Comparison of ENCODE assay signal across 8 mouse cellular contexts in the genomic region with DNA sequence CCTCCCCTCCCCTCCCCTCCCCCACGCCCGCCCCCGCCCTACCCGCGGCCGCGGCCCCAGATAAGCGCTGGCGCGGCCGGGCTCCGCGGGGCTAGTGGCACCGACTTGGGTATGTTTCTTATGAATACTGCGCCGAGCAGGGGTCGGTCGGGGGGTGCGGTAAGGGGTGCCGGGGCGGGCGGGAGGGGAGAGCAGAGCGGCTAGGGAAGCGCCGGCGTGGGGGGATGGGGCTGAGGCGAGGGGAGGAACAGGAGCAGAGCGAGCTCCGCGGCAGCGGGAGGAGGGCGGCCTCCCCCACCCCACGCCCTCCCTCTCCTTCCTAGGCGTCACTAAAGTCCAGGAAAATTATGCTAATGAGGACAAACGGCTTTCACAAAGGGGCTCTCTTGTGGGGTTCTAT. TPM values are rescaled to one million over a fixed set of nuclear protein-coding genes. Genes with fewer than 3 reads are reported as not detected.
DNase-seq lines count a peak whose midpoint lies in the region; ATAC-seq lines count a peak whose summit lies in the region.

No protein-coding gene starts in this region.

- H3K4me1 ChIP-seq in midbrain, embryonic 11.5 days (ENCODE audit: control insufficient read depth, insufficient read depth, low read length), result peaks cover 3% of the 10 kb centered on the region; the same call in 1 of the 2 replicates
- H3K4me1 ChIP-seq in midbrain, embryonic 16.5 days (ENCODE audit: control insufficient read depth, insufficient read depth, low read length), result peaks cover 5% of the 10 kb centered on the region
- peaks cover 15% of the 10 kb centered on the region for H3K4me1 ChIP-seq in hindbrain, embryonic 14.5 days (replicated peaks; ENCODE audit: control insufficient read depth, insufficient read depth, low read length)
- peaks cover 21% of the 10 kb centered on the region for H3K4me1 ChIP-seq in stomach, embryonic 16.5 days (ENCODE audit: control insufficient read depth, insufficient read depth, low read length)

- WGBS in midbrain, embryonic 11.5 days, result 0% methylated on average over 20 of the region's 35 CpGs
- 3% methylated on average over 19 of the region's 35 CpGs for WGBS in midbrain, embryonic 16.5 days
- 0% methylated on average over 10 of the region's 35 CpGs for WGBS in hindbrain, embryonic 14.5 days
- under 1% methylated on average over 17 of the region's 35 CpGs for WGBS in stomach, embryonic 16.5 days

- ATAC-seq in midbrain, embryonic 11.5 days (ENCODE audit: low FRiP score), result no peak
- ATAC-seq in midbrain, embryonic 16.5 days, result no peak
- ATAC-seq in hindbrain, embryonic 14.5 days (ENCODE audit: low FRiP score), result peak; percentile 69
- ATAC-seq in stomach, embryonic 16.5 days (ENCODE audit: insufficient read depth, low FRiP score), result peak; percentile 54
- no peak for ATAC-seq in erythroblast, adult 5-6 weeks (replicated peaks; ENCODE audit: low FRiP score, poor library complexity, severe bottlenecking)

- no peaks in the 10 kb centered on the region for H3K9me3 ChIP-seq in midbrain, embryonic 11.5 days (ENCODE audit: control insufficient read depth, low read length)
- H3K9me3 ChIP-seq in midbrain, embryonic 16.5 days (replicated peaks; ENCODE audit: control insufficient read depth, low read length, poor library complexity, severe bottlenecking), result no peaks in the 10 kb centered on the region
- no peaks in the 10 kb centered on the region for H3K9me3 ChIP-seq in hindbrain, embryonic 14.5 days (ENCODE audit: control insufficient read depth, low read length)
- H3K9me3 ChIP-seq in stomach, embryonic 16.5 days (replicated peaks; ENCODE audit: control insufficient read depth, low read length), result no peaks in the 10 kb centered on the region

- no peak for DNase-seq in midbrain, embryonic 11.5 days (ENCODE audit: low spot score, missing footprints)
- no peak for DNase-seq in hindbrain, embryonic 14.5 days (ENCODE audit: low spot score)
- peak; percentile 49 for DNase-seq in liver
- DNase-seq in c-Kit-positive CD71-positive TER-119-positive erythroid progenitor cells, embryonic 14.5 days (ENCODE audit: low spot score), result no peak
- no peak for DNase-seq in left cerebral cortex, postnatal 14 days (ENCODE audit: low spot score in 2 of 2)

- H3K36me3 ChIP-seq in midbrain, embryonic 11.5 days (ENCODE audit: control insufficient read depth, insufficient read depth, low read length), result no peaks in the 10 kb centered on the region
- no peaks in the 10 kb centered on the region for H3K36me3 ChIP-seq in midbrain, embryonic 16.5 days (ENCODE audit: control insufficient read depth, insufficient read depth, low read length)
- H3K36me3 ChIP-seq in hindbrain, embryonic 14.5 days (replicated peaks; ENCODE audit: control insufficient read depth, insufficient read depth), result no peaks in the 10 kb centered on the region
- H3K36me3 ChIP-seq in stomach, embryonic 16.5 days (ENCODE audit: control insufficient read depth, insufficient read depth, low read length), result no peaks in the 10 kb centered on the region

- no peak overlapping the region for H3K27ac ChIP-seq in midbrain, embryonic 11.5 days (ENCODE audit: low read depth, low read length)
- no peak overlapping the region for H3K27ac ChIP-seq in midbrain, embryonic 16.5 days (ENCODE audit: low read length)
- H3K27ac ChIP-seq in hindbrain, embryonic 14.5 days, result peak overlapping the region; percentile 100
- peak overlapping the region; percentile 98 for H3K27ac ChIP-seq in stomach, embryonic 16.5 days (ENCODE audit: low read length)

- peaks cover 98% of the 10 kb centered on the region for H3K27me3 ChIP-seq in midbrain, embryonic 11.5 days (ENCODE audit: control insufficient read depth, insufficient read depth, low read length)
- peaks cover 82% of the 10 kb centered on the region for H3K27me3 ChIP-seq in midbrain, embryonic 16.5 days (ENCODE audit: control insufficient read depth, insufficient read depth, low read depth, low read length)
- peaks cover 77% of the 10 kb centered on the region for H3K27me3 ChIP-seq in hindbrain, embryonic 14.5 days (ENCODE audit: control insufficient read depth, insufficient read depth, low read length)
- no peaks in the 10 kb centered on the region for H3K27me3 ChIP-seq in stomach, embryonic 16.5 days (ENCODE audit: control insufficient read depth, insufficient read depth, low read length)

- H3K4me3 ChIP-seq in midbrain, embryonic 11.5 days (ENCODE audit: low read depth, low read length), result 0 out of 2 replicates have a peak overlapping the region, but pooled peaks have one; percentile 9
- no peak overlapping the region for H3K4me3 ChIP-seq in midbrain, embryonic 16.5 days (ENCODE audit: low read depth, low read length)
- H3K4me3 ChIP-seq in hindbrain, embryonic 14.5 days (replicated peaks; ENCODE audit: low read length), result peak overlapping the region; percentile 71
- H3K4me3 ChIP-seq in stomach, embryonic 16.5 days (replicated peaks; ENCODE audit: low read length), result peak overlapping the region; percentile 60

- H3K4me2 ChIP-seq in midbrain, embryonic 11.5 days, result no peak overlapping the region
- no peak overlapping the region for H3K4me2 ChIP-seq in midbrain, embryonic 16.5 days (ENCODE audit: low read length)
- peak overlapping the region; percentile 81 for H3K4me2 ChIP-seq in hindbrain, embryonic 14.5 days (replicated peaks)
- peak overlapping the region; percentile 71 for H3K4me2 ChIP-seq in stomach, embryonic 16.5 days (ENCODE audit: low read depth, low read length)

- intact Hi-C loops in left cerebral cortex, postnatal 14 days (cut with DNase I), result no loop called here

- no peak overlapping the region for H3K9ac ChIP-seq in midbrain, embryonic 11.5 days (ENCODE audit: low read length)
- H3K9ac ChIP-seq in midbrain, embryonic 16.5 days (ENCODE audit: low read depth, low read length), result no peak overlapping the region
- H3K9ac ChIP-seq in hindbrain, embryonic 14.5 days, result peak overlapping the region; percentile 99
- peak overlapping the region; percentile 91 for H3K9ac ChIP-seq in stomach, embryonic 16.5 days (ENCODE audit: low read length)

RNA-seq across cellular contexts. Expression of gene 5730596B20Rik, which starts 1.4 kb away (rescaled TPM):
- polyA plus RNA-seq in midbrain, embryonic 11.5 days (2014; fragmentation: Nextera tagmentation; extraction: Ambion mirVana), result not detected in 2 replicates
- not detected in 2 replicates for polyA plus RNA-seq in midbrain, embryonic 16.5 days (2015; fragmentation: Nextera tagmentation; extraction: Ambion mirVana)
- 4.1 and 5.0 TPM in 2 replicates for polyA plus RNA-seq in hindbrain, embryonic 14.5 days (2014; fragmentation: Nextera tagmentation; extraction: Ambion mirVana)
- polyA plus RNA-seq in stomach, embryonic 16.5 days (2015; fragmentation: Nextera tagmentation; extraction: Ambion mirVana), result 2.1 and 2.6 TPM in 2 replicates
- total RNA-seq in erythroblast, adult 5-6 weeks (2015; ENCODE audit: low replicate concordance), result not detected in 2 replicates
- not detected in 2 replicates for total RNA-seq in erythroblast, adult 5-6 weeks (2017; ENCODE audit: low replicate concordance)
- not detected for total RNA-seq in left cerebral cortex, postnatal 14 days (2021)

RNA-seq across cellular contexts. Expression of gene Hoxa2, which starts 11.2 kb away (rescaled TPM):
- 0.14 and 0.26 TPM in 2 replicates for polyA plus RNA-seq in midbrain, embryonic 11.5 days (2014; fragmentation: Nextera tagmentation; extraction: Ambion mirVana)
- 0.10 and 0.22 TPM in 2 replicates for polyA plus RNA-seq in midbrain, embryonic 16.5 days (2015; fragmentation: Nextera tagmentation; extraction: Ambion mirVana)
- polyA plus RNA-seq in hindbrain, embryonic 14.5 days (2014; fragmentation: Nextera tagmentation; extraction: Ambion mirVana), result 27.6 and 35.1 TPM in 2 replicates
- 7.4 and 8.5 TPM in 2 replicates for polyA plus RNA-seq in stomach, embryonic 16.5 days (2015; fragmentation: Nextera tagmentation; extraction: Ambion mirVana)
- total RNA-seq in erythroblast, adult 5-6 weeks (2015; ENCODE audit: low replicate concordance), result not detected in 2 replicates
- total RNA-seq in erythroblast, adult 5-6 weeks (2017; ENCODE audit: low replicate concordance), result not detected in 2 replicates
- total RNA-seq in left cerebral cortex, postnatal 14 days (2021), result not detected

RNA-seq across cellular contexts. Expression of gene Hoxa4, which starts 15.7 kb away (rescaled TPM):
- not detected in 2 replicates for polyA plus RNA-seq in midbrain, embryonic 11.5 days (2014; fragmentation: Nextera tagmentation; extraction: Ambion mirVana)
- polyA plus RNA-seq in midbrain, embryonic 16.5 days (2015; fragmentation: Nextera tagmentation; extraction: Ambion mirVana), result not detected in 2 replicates
- 19.7 and 22.5 TPM in 2 replicates for polyA plus RNA-seq in hindbrain, embryonic 14.5 days (2014; fragmentation: Nextera tagmentation; extraction: Ambion mirVana)
- polyA plus RNA-seq in stomach, embryonic 16.5 days (2015; fragmentation: Nextera tagmentation; extraction: Ambion mirVana), result 2.5 and 2.8 TPM in 2 replicates
- not detected in 2 replicates for total RNA-seq in erythroblast, adult 5-6 weeks (2015; ENCODE audit: low replicate concordance)
- 0.34 TPM in 1 of 2 replicates, not detected in the other for total RNA-seq in erythroblast, adult 5-6 weeks (2017; ENCODE audit: low replicate concordance)
- total RNA-seq in left cerebral cortex, postnatal 14 days (2021), result not detected

RNA-seq across cellular contexts. Expression of gene Hoxa1, which starts 17.7 kb away (rescaled TPM):
- 0.53 and 0.63 TPM in 2 replicates for polyA plus RNA-seq in midbrain, embryonic 11.5 days (2014; fragmentation: Nextera tagmentation; extraction: Ambion mirVana)
- polyA plus RNA-seq in midbrain, embryonic 16.5 days (2015; fragmentation: Nextera tagmentation; extraction: Ambion mirVana), result 0.20 TPM in 1 of 2 replicates, not detected in the other
- 2.6 and 3.0 TPM in 2 replicates for polyA plus RNA-seq in hindbrain, embryonic 14.5 days (2014; fragmentation: Nextera tagmentation; extraction: Ambion mirVana)
- 1.4 and 1.5 TPM in 2 replicates for polyA plus RNA-seq in stomach, embryonic 16.5 days (2015; fragmentation: Nextera tagmentation; extraction: Ambion mirVana)
- total RNA-seq in erythroblast, adult 5-6 weeks (2015; ENCODE audit: low replicate concordance), result not detected in 2 replicates
- total RNA-seq in erythroblast, adult 5-6 weeks (2017; ENCODE audit: low replicate concordance), result not detected in 2 replicates
- total RNA-seq in left cerebral cortex, postnatal 14 days (2021), result not detected

RNA-seq across cellular contexts. Expression of gene Hoxa5, which starts 28.5 kb away (rescaled TPM):
- not detected in 2 replicates for polyA plus RNA-seq in midbrain, embryonic 11.5 days (2014; fragmentation: Nextera tagmentation; extraction: Ambion mirVana)
- 0.21 TPM in 1 of 2 replicates, not detected in the other for polyA plus RNA-seq in midbrain, embryonic 16.5 days (2015; fragmentation: Nextera tagmentation; extraction: Ambion mirVana)
- 175 and 180 TPM in 2 replicates for polyA plus RNA-seq in hindbrain, embryonic 14.5 days (2014; fragmentation: Nextera tagmentation; extraction: Ambion mirVana)
- 8.8 and 11.0 TPM in 2 replicates for polyA plus RNA-seq in stomach, embryonic 16.5 days (2015; fragmentation: Nextera tagmentation; extraction: Ambion mirVana)
- total RNA-seq in erythroblast, adult 5-6 weeks (2015; ENCODE audit: low replicate concordance), result not detected in 2 replicates
- 0.17 and 0.56 TPM in 2 replicates for total RNA-seq in erythroblast, adult 5-6 weeks (2017; ENCODE audit: low replicate concordance)
- not detected for total RNA-seq in left cerebral cortex, postnatal 14 days (2021)

Comparison
In these comparisons a context has a peak if more than half of its experiments do, and no peak if none do; other contexts are left out.
1. ATAC-seq: peak in hindbrain, embryonic 14.5 days (single experiment) and stomach, embryonic 16.5 days (single experiment); none in midbrain, embryonic 11.5 days (single experiment), midbrain, embryonic 16.5 days (single experiment) and erythroblast, adult 5-6 weeks (single experiment).
2. H3K27ac ChIP-seq: peak in hindbrain, embryonic 14.5 days (single experiment) and stomach, embryonic 16.5 days (single experiment); none in midbrain, embryonic 11.5 days (single experiment) and midbrain, embryonic 16.5 days (single experiment).
3. H3K4me2 ChIP-seq: peak in hindbrain, embryonic 14.5 days (single experiment) and stomach, embryonic 16.5 days (single experiment); none in midbrain, embryonic 11.5 days (single experiment) and midbrain, embryonic 16.5 days (single experiment).
4. H3K9ac ChIP-seq: peak in hindbrain, embryonic 14.5 days (single experiment) and stomach, embryonic 16.5 days (single experiment); none in midbrain, embryonic 11.5 days (single experiment) and midbrain, embryonic 16.5 days (single experiment).